Mouse (Mus musculus): ENCODE results near the gene Cdc42bpa.
"Not testable (repeated sequence)": the region's sequence is repeated elsewhere in the genome, so short reads cannot be mapped to it uniquely, and the experiment has no call there.

Cdc42bpa gene

DNA sequence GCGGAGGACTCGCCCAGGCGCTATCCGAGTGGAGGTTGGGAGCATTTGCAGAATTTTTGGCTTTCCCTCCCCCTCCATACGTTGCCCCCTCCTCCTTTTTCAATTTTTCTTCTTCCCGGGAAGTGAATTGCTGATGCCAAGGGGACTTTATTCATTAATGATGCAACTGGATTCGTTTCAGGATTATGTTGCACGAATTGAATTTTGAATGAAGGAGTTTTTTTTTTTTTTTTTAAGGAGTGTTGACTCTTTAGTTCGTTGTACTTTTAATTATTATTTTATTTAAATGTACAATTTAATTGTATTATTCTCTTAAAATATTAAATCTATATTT is 238 bp downstream of the Cdc42bpa start:
- no peak for DNase-seq (ENCODE audit: low read depth, low spot score)

DNA sequence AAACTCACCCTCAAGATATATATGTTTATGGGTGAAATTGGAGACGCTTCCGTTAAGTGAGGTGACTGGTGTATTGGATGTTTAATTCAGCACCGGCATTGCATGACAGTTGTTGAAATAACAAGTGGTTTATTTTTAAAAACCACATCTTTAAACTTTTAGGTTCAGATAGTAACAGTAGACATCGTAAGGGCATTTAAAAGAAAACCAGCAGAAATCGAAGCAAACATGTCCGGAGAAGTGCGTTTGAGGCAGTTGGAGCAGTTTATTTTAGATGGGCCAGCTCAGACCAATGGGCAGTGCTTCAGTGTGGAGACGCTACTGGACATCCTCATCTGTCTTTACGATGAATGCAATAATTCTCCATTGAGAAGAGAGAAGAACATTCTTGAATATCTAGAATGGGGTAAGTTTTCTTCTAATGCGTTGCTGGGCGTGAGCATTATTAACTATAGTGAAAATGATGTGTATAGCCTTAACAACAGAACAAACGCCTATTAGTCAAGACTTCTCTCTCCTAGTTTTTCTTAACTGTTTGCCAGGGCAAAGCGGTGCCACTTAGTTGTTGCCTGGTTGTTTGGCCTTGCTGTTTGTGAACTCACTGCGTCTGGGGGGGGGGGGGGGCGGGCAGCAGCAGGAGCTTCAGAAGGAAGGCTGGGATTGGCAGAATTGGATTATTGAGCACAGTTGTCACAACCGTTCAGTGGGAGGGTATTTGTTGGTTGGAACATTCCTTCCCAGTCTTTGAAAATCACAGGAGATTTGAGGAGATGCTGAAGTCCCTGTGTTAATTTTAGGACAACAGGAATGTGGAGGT is 818 bp downstream of the Cdc42bpa start:
- DNase-seq (ENCODE audit: low read depth, low spot score) = no peak

DNA sequence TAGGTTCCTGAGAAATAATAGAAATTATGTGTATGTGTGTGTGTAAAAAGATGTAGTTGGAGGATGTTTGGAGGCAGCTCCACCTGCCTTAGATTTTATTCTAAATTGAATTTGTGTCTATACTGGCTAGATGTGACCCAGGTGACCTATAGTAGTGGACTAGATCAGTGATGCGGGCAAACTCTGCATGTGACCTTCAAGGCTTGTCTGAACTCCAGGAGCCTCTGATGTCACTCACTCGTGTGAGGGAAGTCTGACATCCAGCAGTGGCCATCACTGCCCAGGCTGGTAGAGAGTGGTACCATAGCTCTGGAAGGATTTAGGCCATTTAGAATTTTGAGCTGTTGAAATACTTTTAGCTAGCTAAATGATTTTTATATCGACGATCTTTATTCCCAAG is 1.5 kb downstream of the Cdc42bpa start:
- DNase-seq (ENCODE audit: low read depth, low spot score) = no peak

DNA sequence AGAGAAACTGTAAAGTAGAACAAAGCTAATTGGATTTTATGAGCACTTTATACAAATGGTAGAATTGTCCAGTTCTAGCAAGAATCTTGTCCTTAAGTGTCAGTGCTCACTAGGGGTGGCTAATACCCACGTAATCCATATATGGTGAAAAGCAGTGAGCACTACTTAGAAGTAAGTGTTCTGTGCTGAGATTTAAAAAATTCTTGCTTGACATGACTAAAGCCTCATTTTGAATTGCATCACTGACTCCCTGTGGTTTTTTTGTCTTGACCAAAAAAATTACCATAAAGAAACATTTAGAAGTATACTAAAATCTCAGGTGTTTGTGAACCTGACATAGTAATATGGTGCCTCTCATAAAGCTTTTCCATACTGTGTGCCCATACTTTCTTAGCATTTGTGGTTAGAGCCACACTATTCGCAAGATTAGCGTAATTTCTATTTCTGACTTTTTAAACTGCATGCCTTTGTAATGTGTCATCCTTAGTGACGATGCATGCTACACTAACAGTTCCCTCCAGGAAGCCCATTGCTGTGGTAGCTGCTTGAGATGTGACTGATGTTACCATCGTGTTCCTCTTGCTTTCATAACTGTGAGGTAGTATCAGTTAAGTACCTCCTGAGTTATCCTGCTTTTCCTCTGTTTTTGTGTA is 9.6 kb downstream of the Cdc42bpa start:
- DNase-seq (ENCODE audit: low read depth, low spot score) = no peak

DNA sequence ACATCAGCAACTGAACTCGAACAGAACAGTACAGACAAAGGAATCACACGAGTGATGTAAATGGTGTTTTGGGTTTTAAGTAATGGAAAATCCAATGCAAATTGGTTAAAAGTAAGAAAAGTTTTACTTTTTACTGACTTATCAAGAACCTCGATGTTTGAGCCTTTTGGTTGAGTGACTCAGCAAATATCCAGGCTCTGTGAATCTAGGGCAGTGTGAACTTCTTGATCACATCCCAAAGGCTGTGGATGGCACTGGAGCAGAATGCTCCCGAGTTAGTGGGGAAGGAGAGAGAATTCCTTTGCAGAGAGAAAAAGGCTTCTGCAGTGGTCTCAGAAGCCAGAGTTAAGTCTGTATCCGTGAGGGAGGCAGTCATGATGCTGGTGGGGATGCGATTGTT is 14.7 kb downstream of the Cdc42bpa start:
- no peak for DNase-seq (ENCODE audit: low read depth, low spot score)

DNA sequence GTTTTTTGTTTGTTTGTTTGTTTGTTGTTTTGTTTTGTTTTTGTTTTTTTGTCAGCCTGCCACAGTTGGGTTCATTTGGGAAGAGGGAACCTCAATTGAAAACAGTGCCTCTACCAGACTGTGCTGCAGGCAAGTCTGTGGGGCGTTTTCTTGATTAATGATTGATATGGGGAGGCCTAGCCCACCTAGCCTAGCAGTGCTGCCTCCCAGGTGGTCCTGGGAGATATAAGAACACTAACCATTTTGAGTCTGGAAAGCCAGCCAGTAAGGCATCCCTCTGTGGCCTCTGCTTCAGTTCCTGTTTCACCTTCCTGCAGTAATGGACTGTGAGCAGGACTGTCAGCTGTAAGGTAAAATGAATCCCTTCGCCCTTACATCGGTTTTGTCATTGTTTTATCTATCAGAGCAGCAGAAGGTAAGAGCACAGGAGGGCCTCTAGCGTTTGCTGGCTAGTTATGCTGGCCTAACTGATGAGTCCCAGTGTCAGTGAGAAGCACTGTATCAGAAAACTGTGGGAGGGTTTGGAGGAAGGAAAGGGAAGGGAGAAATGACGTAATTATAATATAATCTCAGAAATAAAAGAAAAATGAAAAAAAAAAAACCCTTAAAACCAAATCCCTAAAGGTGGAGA is 15.5 kb downstream of the Cdc42bpa start:
- DNase-seq (ENCODE audit: low read depth, low spot score) = no peak

DNA sequence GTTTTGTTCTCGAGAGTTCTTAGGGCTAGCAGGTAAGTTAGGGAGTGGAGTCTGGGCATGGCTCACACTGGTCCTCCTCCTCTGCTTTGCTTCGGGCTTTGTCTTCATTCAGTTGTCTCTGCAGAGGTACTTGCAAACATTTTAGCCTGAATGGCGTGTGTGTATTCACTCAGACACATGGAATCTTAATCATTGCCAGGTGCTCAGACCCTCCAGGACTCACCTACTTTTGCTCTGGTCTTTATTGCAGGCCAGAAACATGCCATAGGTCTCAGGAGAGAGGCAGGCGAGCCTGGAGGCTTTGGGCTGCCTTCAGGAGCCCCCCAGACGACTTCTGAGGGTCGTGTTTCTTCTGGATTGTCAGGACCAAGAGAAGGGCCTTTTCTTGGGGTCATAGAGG is 17.2 kb downstream of the Cdc42bpa start:
- DNase-seq (ENCODE audit: low read depth, low spot score) = no peak

DNA sequence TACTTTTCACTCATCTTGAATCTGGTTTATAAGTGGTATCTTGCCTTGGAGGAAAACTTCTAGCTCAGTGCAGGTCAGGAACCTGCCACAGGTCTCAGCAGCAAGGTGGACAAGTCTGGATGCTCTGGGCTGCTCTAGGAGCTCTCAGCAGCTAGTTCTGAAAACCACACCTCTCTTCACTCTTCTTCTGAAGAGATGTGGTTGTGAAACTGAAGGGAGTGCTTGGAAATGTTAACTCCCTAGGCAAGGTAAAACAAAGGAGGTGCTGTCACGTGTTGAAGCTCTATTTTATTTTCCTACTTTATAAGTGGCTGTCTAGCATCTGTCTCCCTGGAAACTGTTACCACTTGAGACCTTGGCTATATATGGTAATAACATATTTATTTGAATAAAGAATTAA is 18.5 kb downstream of the Cdc42bpa start:
- DNase-seq (ENCODE audit: low read depth, low spot score) = no peak

DNA sequence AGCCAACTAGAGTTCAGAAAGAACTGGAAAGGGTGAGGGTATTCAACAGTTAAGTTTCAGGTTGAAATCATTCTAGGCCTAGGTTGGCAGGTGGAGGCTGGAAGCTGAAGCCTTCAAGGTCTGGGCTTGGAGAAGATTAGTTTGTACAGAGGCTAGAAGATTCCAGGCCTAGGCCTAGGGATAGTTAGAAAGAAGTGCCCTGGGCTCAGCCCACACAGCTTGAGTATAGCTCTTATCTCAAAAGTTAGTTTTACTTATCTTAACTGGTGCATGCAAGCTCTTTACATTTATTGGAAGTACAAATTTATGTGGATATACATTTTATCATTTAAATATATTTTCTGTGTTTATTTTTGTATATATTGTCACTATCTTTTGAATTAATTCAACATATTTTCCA is 21.4 kb downstream of the Cdc42bpa start:
- DNase-seq (ENCODE audit: low read depth, low spot score) = no peak

DNA sequence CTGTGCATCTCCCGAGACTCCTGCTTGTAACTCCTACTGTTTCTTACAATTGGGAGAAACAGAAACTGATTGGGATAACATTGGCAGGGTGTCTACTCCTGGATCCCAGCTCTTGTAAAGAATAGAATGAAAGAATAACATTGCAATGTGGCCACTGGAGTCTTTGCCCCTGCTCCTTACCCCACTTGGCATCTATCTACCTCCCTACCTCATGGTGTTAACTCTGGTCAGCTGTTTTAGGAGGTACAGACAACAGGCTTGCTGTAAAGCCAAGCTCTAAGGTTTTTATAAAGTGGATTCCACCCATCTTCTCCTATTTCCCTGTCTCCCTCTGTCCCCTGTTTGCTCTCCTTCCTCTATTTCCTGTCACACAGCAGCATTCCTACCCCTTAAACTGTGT is 21.9 kb downstream of the Cdc42bpa start:
- no peak for DNase-seq (ENCODE audit: low read depth, low spot score)

DNA sequence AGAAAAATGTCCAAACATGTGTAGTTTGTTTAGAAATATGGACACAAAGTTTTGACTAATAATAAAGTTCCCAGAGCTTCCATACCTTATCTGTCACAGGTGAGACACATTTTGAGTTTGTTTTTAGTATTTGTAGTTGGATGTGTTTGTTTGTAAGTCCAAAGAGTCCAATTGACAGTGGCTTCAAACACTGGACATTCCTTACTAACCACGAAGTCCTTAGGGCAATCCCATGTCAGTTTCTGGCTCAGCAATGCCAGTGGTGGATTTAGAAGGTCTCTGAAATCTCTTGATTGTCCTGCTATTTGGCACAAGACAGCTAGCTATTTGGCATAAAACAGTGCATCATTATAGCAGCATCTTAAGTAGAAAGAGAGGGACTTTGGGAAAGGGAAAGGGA is 22.7 kb downstream of the Cdc42bpa start:
- no peak for DNase-seq (ENCODE audit: low read depth, low spot score)

DNA sequence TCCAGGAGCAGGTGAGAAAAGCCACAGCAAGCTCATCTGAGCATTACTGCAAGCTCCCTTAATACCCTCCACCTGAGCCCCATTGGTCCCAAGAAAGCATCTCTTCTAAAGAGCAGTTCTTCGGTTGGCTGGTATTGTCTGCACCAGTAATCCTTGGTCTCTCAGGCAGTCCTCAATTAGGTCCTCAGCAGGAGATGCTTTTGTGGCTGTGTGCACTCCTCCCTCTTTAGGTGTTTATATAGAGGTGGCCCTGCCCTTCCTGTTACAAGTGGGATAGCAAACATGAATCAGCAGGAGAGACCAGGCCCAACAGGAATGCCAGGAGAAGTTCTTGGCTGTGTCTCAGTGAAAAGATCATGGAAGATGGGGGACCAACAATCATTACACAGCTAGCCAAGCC is 23.9 kb downstream of the Cdc42bpa start:
- DNase-seq (ENCODE audit: low read depth, low spot score) = no peak

DNA sequence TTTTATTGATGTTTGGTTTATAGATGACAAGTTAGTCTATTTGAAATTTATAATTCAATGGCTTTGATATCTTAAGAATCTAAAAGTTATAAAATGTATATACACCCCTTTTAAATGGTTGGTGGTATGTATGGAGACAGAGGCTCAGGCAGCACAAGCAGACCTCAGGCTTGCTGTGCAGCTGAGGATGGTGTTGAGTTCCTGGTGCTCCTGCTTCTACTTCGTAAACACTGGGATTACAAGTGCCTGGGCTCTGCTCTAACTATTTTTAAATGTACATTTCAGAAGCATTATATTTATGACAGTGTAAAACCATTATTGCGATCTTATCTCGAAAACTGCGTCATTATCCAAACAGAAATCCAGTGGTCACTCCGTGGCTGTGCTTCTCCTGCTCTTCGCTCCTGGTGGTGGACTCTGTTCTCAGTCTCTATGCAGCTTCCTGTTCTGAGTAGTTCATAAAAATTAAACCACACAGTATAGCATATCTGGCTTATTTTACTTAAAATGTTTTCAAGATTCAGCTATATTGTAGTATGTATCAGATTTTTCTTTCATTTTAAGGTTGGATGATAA is 31.5 kb downstream of the Cdc42bpa start:
- no peak for DNase-seq (ENCODE audit: low read depth, low spot score)

DNA sequence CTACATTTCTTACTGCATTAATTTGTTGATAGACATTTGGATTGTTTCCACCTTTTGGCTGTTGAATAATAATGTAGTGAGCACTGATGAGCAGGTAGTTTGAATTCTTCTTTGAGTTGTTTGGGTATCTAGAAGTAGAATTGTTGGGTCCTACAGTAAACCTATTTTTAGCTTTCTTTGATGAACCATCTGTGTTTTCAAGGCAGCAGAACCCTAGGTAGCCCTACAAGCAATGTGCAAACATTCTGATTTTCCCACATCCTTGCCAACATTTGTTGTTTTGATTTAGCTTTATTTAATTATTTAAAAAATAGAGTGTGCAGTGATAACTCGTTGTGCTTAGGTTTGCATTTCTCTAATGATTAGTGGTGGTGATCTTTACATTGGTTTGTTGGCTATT is 32.0 kb downstream of the Cdc42bpa start:
- no peak for DNase-seq (ENCODE audit: low read depth, low spot score)

DNA sequence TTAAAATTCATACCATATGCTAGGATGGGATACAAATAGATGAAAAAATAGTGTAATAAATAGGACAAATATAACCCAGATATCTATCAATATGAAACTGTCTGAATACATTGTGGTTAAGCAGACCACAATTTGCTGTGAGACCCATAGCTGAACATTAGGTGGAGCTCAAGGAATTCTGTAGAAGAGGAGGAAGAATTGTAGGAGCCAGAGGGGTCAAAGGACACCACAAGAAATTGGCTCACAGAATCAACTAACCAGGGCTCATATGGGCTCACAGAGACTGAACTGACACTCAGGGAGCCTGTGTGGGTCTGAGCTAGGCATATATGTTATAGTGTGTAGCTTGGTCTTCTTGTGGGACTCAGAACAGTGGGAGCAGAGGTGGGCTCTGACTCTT is 47.8 kb downstream of the Cdc42bpa start:
- DNase-seq (ENCODE audit: low read depth, low spot score) = no peak

DNA sequence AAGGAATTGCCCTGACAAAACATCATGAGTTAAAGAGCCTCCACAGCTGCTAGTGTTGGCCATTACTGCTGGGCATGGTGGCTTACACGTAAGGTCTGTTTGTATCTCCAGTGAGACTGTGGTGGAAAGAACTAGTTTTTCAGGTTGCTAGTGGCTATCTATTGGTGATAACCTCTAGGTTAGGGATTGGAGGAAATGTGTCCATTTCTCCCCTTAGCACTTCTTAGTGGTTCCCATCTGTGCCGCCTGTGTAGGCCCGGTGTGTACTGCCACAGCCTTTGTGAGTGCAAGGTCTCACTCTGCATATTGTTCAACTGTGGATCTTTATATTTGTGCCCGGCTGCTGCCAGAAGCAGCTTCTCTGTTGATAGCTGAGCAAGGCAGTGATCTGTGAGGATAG is 53.2 kb downstream of the Cdc42bpa start:
- DNase-seq (ENCODE audit: low read depth, low spot score) = no peak

DNA sequence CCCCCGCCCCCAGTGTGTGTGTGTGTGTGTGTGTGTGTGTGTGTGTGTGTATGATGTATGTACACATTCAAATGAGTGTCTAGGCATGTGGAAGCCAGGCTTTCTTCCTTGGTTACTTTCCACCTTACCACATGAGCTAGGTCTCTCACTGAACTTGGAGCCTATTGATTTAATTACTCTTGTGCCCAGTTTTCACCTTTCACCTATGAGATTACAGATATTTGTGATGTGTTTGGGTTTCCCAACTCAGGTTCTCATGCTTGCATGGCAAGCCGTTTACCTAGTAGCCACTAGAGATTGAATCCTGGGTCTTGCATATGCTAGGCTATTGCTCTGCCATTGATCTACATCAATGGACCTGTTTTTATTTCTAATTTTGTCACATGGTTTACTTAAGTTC is 57.9 kb downstream of the Cdc42bpa start:
- DNase-seq (ENCODE audit: low read depth, low spot score) = no peak

DNA sequence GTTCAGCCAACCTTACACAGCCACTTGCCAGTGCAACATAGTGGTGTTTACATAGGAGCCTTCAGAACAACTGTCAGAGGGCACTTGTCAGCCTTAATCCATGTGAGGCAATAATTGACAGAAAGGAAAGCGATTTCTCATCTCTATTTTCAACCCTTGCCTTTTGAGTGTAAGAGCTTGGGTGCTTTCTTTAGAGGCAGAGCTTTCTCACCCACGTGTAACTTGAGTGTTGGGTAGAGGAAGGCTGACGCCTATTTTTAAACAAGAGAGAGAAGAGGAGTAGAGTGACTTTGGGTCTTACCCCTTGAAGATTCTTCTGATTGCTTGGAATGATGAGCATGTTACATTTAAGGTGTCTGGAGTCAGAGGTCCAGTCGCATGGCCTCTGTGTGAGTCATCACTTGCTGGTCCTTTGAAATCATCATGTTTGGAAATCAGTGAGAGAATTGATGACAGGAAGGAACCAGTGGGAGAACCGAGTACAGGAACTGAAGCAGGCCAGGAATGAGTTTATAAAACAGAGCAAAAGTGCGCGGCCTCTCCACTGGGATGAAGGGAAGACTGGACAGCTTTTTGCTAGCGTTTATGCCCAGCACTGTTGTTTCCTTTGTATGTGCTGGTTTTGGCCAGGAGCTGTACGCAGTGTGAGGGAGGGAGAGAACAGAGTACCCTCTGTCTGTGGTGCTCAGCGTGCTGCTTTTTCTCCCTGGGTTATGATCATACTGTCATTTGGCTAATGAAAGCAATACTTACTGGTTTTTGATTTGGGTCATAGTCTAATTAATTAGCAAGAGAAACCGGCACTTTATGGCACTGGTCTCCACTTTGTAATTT is 61.4 kb downstream of the Cdc42bpa start:
- no peak for DNase-seq (ENCODE audit: low read depth, low spot score)

DNA sequence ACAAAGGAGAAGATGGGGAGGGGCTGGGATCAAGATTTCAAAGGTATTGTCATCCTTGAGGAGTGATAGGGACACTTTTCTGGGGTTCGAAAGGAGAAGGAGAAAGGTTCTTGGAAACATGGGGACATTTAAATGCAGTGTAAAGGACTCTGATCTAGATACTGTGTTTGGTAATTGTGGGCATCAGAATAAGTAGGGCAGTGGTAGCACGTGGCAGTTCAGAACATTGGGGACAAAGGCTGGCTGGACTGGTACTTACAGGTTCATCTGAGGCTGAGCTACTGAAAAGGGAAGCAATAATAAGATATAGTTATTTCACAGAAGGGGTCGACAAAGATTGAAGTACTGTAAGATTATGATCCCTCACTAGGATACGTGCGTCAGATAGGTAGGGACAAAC is 63.2 kb downstream of the Cdc42bpa start:
- no peak for DNase-seq (ENCODE audit: low read depth, low spot score)

DNA sequence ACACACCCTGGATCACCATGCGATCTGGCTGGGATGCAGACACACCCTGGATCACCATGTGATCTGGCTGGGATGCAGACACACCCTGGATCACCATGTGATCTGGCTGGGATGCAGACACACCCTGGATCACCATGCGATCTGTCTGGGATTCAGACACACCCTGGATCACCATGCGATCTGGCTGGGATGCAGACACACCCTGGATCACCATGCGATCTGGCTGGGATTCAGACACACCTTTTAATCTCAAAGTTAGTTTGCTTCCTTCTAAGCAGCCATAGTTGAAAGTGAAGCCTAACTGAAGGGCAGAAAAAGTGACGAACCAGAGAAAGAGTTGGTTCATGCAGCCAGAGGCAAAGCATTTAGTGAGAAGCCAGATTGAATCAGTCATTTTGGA is 69.6 kb downstream of the Cdc42bpa start:
- not testable (repeated sequence) for DNase-seq (ENCODE audit: low read depth, low spot score)

DNA sequence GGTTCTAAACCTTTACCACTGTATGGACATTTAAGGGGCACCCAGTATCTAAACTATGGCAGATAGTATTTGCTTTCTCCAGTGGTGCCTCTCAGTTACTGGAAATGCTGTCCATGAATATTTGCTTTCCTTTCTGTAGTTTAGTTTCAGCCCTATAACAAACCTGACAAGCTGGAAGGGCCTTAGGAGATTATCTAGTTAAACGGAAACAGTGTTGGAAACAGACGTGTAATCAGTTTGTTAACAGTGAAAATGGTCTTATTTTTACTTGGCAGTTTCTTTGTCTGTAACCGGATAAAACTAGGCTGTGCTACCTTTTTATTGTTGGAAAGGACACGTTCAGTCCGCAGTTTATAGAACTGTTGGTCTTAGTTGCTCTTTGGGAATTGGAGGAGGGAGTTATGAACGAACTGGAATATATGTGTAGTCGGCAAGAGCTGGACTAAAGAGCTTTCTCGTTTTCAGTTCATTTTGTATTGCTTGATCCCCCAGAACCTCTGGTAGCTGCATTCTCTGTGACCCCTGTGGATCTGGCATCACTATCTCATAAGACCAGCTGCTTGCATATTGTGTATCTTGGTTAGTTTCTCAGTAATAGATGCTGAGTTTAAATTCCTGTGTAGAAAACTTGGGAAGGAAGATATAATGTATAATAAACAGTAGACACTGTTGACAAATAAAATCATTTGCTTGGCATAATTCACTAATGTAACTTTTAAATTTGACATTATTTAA is 70.5 kb downstream of the Cdc42bpa start:
- DNase-seq (ENCODE audit: low read depth, low spot score) = no peak

All from retina, adult 2 months (tissue).